Mouse (Mus musculus): ENCODE results near the gene Hba-a2.

GRCm38 (mm10) chr11:32285031-32285775, 11.1 kb upstream of the Hba-a2 start:
- TF ChIP-seq CTCF (IDR thresholded peaks at IDR 0.05; ENCODE audit: low read depth) (no peak), EP300 (IDR thresholded peaks at IDR 0.05; ENCODE audit: low read depth) (no peak)

Data from heart, postnatal 0 days (tissue).